Mouse (Mus musculus) limb, embryonic 12.5 days (tissue): ENCODE measurements around the gene Gm11444. TPM values are rescaled to one million over a fixed set of nuclear protein-coding genes. Genes with fewer than 3 reads are reported as not detected.

Source experiments
- ATAC-seq: fragments of 200-750 bp; cut with Nextera tagmentation; 2 replicates; pipeline ENCODE4 v1.8.0; 2017; ENCODE audit warnings: low read depth, moderate TSS enrichment; ENCODE audit not compliant: insufficient number of reproducible peaks, insufficient read depth, low FRiP score, low TSS enrichment
- H3K27ac ChIP-seq: fragments of 300-500 bp; sonication (generic); 2 replicates; pipeline ENCODE4 v1.5.1; 2016; ENCODE audit warnings: mild to moderate bottlenecking, moderate library complexity
- H3K27me3 ChIP-seq: fragments of 300-500 bp; sonication (generic); 2 replicates; pipeline ENCODE4 v1.6.1; 2016; ENCODE audit warnings: mild to moderate bottlenecking, moderate library complexity
- H3K36me3 ChIP-seq: fragments of 300-500 bp; sonication (generic); 2 replicates; pipeline ENCODE4 v1.6.1; 2016; ENCODE audit warnings: mild to moderate bottlenecking, moderate library complexity
- H3K4me1 ChIP-seq: fragments of 300-500 bp; sonication (generic); replicated peaks from 2 replicates; pipeline ENCODE4 v1.6.1; 2016
- H3K4me2 ChIP-seq: fragments of 300-500 bp; sonication (generic); 2 replicates; pipeline ENCODE4 v1.6.1; 2016; ENCODE audit warnings: mild to moderate bottlenecking, moderate library complexity
- H3K4me3 ChIP-seq: fragments of 300-500 bp; sonication (generic); replicated peaks from 2 replicates; pipeline ENCODE4 v1.5.1; 2016; ENCODE audit warnings: mild to moderate bottlenecking
- H3K9ac ChIP-seq: fragments of 300-500 bp; sonication (generic); replicated peaks from 2 replicates; pipeline ENCODE4 v1.6.1; 2016; ENCODE audit warnings: mild to moderate bottlenecking, moderate library complexity
- H3K9me3 ChIP-seq: fragments of 300-500 bp; sonication (generic); 2 replicates; pipeline ENCODE4 v1.6.1; 2016; ENCODE audit warnings: mild to moderate bottlenecking, moderate library complexity
- WGBS: fragments of 180-500 bp; shearing (Covaris S2); methylation state at CpG from one replicate; pipeline ENCODE4 v1.1.7; 2016; 5-methylcytosine and 5-hydroxymethylcytosine counted together
- polyA plus RNA-seq: library from polyadenylated mRNA; unstranded; fragments of >200 nt; fragmentation: Nextera tagmentation; extraction: Ambion mirVana; gene quantifications from 2 replicates; pipeline ENCODE4 v1.2.1, GENCODE M21; 2016

The Gm11444 gene
- polyA plus RNA-seq, 1 experiment from 2014 or later = not detected

- no peak for ATAC-seq
- Histone ChIP-seq H3K36me3 (peaks cover 9% of the 10 kb centered on the region; the same call in 1 of the 2 replicates), H3K9ac (peak overlapping the region; percentile 90), H3K4me3 (peak overlapping the region; percentile 66), H3K4me1 (peaks cover 56% of the 10 kb centered on the region), H3K27me3 (peaks cover 93% of the 10 kb centered on the region), H3K4me2 (peak overlapping the region; percentile 83), H3K27ac (peak overlapping the region; percentile 91), H3K9me3 (no peaks in the 10 kb centered on the region)
- 3% methylated on average over 17 of the region's 17 CpGs for WGBS
Observed at GRCm38 (mm10) chr11:85834386-85834931, 15.7 kb downstream of the Gm11444 start.

GRCm38 (mm10) chr11:85833761-85834385, 16.3 kb downstream of the Gm11444 start:
- Histone ChIP-seq H3K9me3 (no peaks in the 10 kb centered on the region), H3K27me3 (peaks cover 94% of the 10 kb centered on the region), H3K36me3 (peaks cover 9% of the 10 kb centered on the region; the same call in 1 of the 2 replicates), H3K9ac (peak overlapping the region; percentile 90), H3K4me3 (peak overlapping the region; percentile 66), H3K4me1 (peaks cover 62% of the 10 kb centered on the region), H3K4me2 (peak overlapping the region; percentile 83), H3K27ac (peak overlapping the region; percentile 91)
- ATAC-seq = no peak
- 2% methylated on average over 11 of the region's 11 CpGs for WGBS

GRCm38 (mm10) chr11:85833081-85833521, 17.0 kb downstream of the Gm11444 start:
- ATAC-seq = no peak
- peak overlapping the region; percentile 90 for H3K9ac ChIP-seq
- H3K4me2 ChIP-seq = peak overlapping the region; percentile 83
- H3K36me3 ChIP-seq = peaks cover 6% of the 10 kb centered on the region; the same call in 1 of the 2 replicates
- WGBS = 0% methylated on average over 54 of the region's 54 CpGs
- peak overlapping the region; percentile 91 for H3K27ac ChIP-seq
- H3K4me1 ChIP-seq = peaks cover 64% of the 10 kb centered on the region
- no peaks in the 10 kb centered on the region for H3K9me3 ChIP-seq
- peak overlapping the region; percentile 66 for H3K4me3 ChIP-seq
- H3K27me3 ChIP-seq = peaks cover 94% of the 10 kb centered on the region

GRCm38 (mm10) chr11:85832231-85832924, 17.8 kb downstream of the Gm11444 start, which contains the start of gene Tbx2:
Tbx2 (plus strand) TSS chr11:85832551.
- Histone ChIP-seq H3K4me1 (peaks cover 63% of the 10 kb centered on the region), H3K9me3 (no peaks in the 10 kb centered on the region), H3K4me3 (peak within 1 kb of the TSS; percentile 66), H3K27me3 (peaks cover 94% of the 10 kb centered on the region), H3K36me3 (no peaks in the 10 kb centered on the region), H3K4me2 (peak within 1 kb of the TSS; percentile 83), H3K27ac (peak within 1 kb of the TSS; percentile 91), H3K9ac (peak within 1 kb of the TSS; percentile 90)
- 1% methylated on average over 47 of the region's 52 CpGs for WGBS
- ATAC-seq = peak; percentile 58

- Histone ChIP-seq H3K27ac (peak overlapping the region; percentile 78), H3K9me3 (no peaks in the 10 kb centered on the region), H3K36me3 (no peaks in the 10 kb centered on the region), H3K4me3 (peak overlapping the region; percentile 66), H3K4me1 (peaks cover 62% of the 10 kb centered on the region), H3K9ac (peak overlapping the region; percentile 90), H3K4me2 (peak overlapping the region; percentile 83), H3K27me3 (peaks cover 94% of the 10 kb centered on the region)
- no peak for ATAC-seq
- whole genome bisulfite sequencing = under 1% methylated on average over 33 of the region's 33 CpGs
Observed at GRCm38 (mm10) chr11:85831656-85832230, 18.4 kb downstream of the Gm11444 start.

GRCm38 (mm10) chr11:85830901-85831341, 19.2 kb downstream of the Gm11444 start:
- Histone ChIP-seq H3K4me1 (peaks cover 61% of the 10 kb centered on the region), H3K9ac (peak overlapping the region; percentile 90), H3K4me3 (peak overlapping the region; percentile 66), H3K36me3 (no peaks in the 10 kb centered on the region), H3K27me3 (peaks cover 94% of the 10 kb centered on the region), H3K9me3 (no peaks in the 10 kb centered on the region), H3K4me2 (peak overlapping the region; percentile 83), H3K27ac (peak overlapping the region; percentile 78)
- 1% methylated on average over 17 of the region's 17 CpGs for WGBS
- ATAC-seq = no peak

- H3K4me1 ChIP-seq = peaks cover 68% of the 10 kb centered on the region
- ATAC-seq = no peak; the same call in 1 of the 2 replicates
- H3K4me3 ChIP-seq = peak overlapping the region; percentile 66
- peak overlapping the region; percentile 78 for H3K27ac ChIP-seq
- H3K4me2 ChIP-seq = peak overlapping the region; percentile 83
- H3K36me3 ChIP-seq = no peaks in the 10 kb centered on the region
- H3K9me3 ChIP-seq = no peaks in the 10 kb centered on the region
- under 1% methylated on average over 58 of the region's 61 CpGs for WGBS
- H3K27me3 ChIP-seq = peaks cover 94% of the 10 kb centered on the region
- peak overlapping the region; percentile 60 for H3K9ac ChIP-seq
Observed at GRCm38 (mm10) chr11:85829520-85830440, 20.4 kb downstream of the Gm11444 start.

- ATAC-seq = no peak
- Histone ChIP-seq H3K36me3 (no peaks in the 10 kb centered on the region), H3K4me2 (peak overlapping the region; percentile 83), H3K9ac (peak overlapping the region; percentile 31; the same call in 1 of the 2 replicates), H3K9me3 (no peaks in the 10 kb centered on the region), H3K27me3 (peaks cover 94% of the 10 kb centered on the region), H3K4me3 (peak overlapping the region; percentile 66), H3K4me1 (peaks cover 68% of the 10 kb centered on the region), H3K27ac (peak overlapping the region; percentile 78)
- 8% methylated on average over 38 of the region's 38 CpGs for WGBS
Observed at GRCm38 (mm10) chr11:85828691-85829519, 21.2 kb downstream of the Gm11444 start.

- Histone ChIP-seq H3K27me3 (peaks cover 92% of the 10 kb centered on the region), H3K4me3 (no peak overlapping the region), H3K9ac (no peak overlapping the region; the same call in 1 of the 2 replicates), H3K9me3 (no peaks in the 10 kb centered on the region), H3K36me3 (no peaks in the 10 kb centered on the region), H3K27ac (no peak overlapping the region), H3K4me2 (no peak overlapping the region), H3K4me1 (peaks cover 67% of the 10 kb centered on the region)
- no peak for ATAC-seq
- WGBS = 16% methylated on average over 9 of the region's 9 CpGs
Observed at GRCm38 (mm10) chr11:85827342-85827741, 22.8 kb downstream of the Gm11444 start.
